Mouse (Mus musculus) intestine, embryonic 14.5 days (tissue): ENCODE results near the gene Sec31a. TPM values are rescaled to one million over a fixed set of nuclear protein-coding genes. Genes with fewer than 3 reads are reported as not detected.

ENCODE experiments used
- ATAC-seq: fragments of 200-750 bp; cut with Nextera tagmentation; replicated peaks from 2 replicates; pipeline ENCODE4 v1.8.0; 2017; ENCODE audit warnings: low read depth, moderate number of reproducible peaks, moderate TSS enrichment, moderate library complexity; ENCODE audit not compliant: low FRiP score, low TSS enrichment
- DNase-seq: peaks from one replicate; pipeline ENCODE4 v3.0.0-alpha.2; 2018; ENCODE audit warnings: low spot score
- H3K27ac ChIP-seq: fragments of 300-500 bp; sonication (generic); 2 replicates; pipeline ENCODE4 v1.5.1; 2014; ENCODE audit warnings: low read depth, mild to moderate bottlenecking, control low read depth
- H3K27me3 ChIP-seq: fragments of 300-500 bp; sonication (generic); replicated peaks from 2 replicates; pipeline ENCODE4 v1.6.1; 2014; ENCODE audit warnings: low read length, control low read depth; ENCODE audit not compliant: control insufficient read depth, insufficient read depth
- H3K36me3 ChIP-seq: fragments of 300-500 bp; sonication (generic); 2 replicates; pipeline ENCODE4 v1.6.1; 2014; ENCODE audit warnings: low read length, control low read depth; ENCODE audit not compliant: control insufficient read depth, insufficient read depth
- H3K4me1 ChIP-seq: fragments of 300-500 bp; sonication (generic); replicated peaks from 2 replicates; pipeline ENCODE4 v1.6.1; 2014; ENCODE audit warnings: low read length, control low read depth, mixed read lengths; ENCODE audit not compliant: control insufficient read depth, insufficient read depth
- H3K4me2 ChIP-seq: fragments of 300-500 bp; sonication (generic); 2 replicates; pipeline ENCODE4 v1.6.1; 2014; ENCODE audit warnings: low read length
- H3K4me3 ChIP-seq: fragments of 300-500 bp; sonication (generic); 2 replicates; pipeline ENCODE4 v1.5.1; 2014; ENCODE audit warnings: low read depth, low read length, control low read depth, mixed read lengths
- H3K9ac ChIP-seq: fragments of 300-500 bp; sonication (generic); 2 replicates; pipeline ENCODE4 v1.6.1; 2014; ENCODE audit warnings: mild to moderate bottlenecking, low read length
- H3K9me3 ChIP-seq: fragments of 300-500 bp; sonication (generic); 2 replicates; pipeline ENCODE4 v1.6.1; 2016; ENCODE audit warnings: low read length, control low read depth; ENCODE audit not compliant: control insufficient read depth
- WGBS: fragments of 180-500 bp; shearing (Covaris S2); extraction: QIAGEN DNeasy Blood & Tissue Kit; methylation state at CpG from one replicate; pipeline ENCODE4 v1.1.7; 2014; 5-methylcytosine and 5-hydroxymethylcytosine counted together
- polyA plus RNA-seq: library from polyadenylated mRNA; unstranded; fragments of >200 nt; fragmentation: Nextera tagmentation; extraction: Ambion mirVana; gene quantifications from 2 replicates; pipeline ENCODE4 v1.2.1, GENCODE M21; 2014

Sec31a gene
- 170 TPM in 2 replicates for polyA plus RNA-seq

DNA sequence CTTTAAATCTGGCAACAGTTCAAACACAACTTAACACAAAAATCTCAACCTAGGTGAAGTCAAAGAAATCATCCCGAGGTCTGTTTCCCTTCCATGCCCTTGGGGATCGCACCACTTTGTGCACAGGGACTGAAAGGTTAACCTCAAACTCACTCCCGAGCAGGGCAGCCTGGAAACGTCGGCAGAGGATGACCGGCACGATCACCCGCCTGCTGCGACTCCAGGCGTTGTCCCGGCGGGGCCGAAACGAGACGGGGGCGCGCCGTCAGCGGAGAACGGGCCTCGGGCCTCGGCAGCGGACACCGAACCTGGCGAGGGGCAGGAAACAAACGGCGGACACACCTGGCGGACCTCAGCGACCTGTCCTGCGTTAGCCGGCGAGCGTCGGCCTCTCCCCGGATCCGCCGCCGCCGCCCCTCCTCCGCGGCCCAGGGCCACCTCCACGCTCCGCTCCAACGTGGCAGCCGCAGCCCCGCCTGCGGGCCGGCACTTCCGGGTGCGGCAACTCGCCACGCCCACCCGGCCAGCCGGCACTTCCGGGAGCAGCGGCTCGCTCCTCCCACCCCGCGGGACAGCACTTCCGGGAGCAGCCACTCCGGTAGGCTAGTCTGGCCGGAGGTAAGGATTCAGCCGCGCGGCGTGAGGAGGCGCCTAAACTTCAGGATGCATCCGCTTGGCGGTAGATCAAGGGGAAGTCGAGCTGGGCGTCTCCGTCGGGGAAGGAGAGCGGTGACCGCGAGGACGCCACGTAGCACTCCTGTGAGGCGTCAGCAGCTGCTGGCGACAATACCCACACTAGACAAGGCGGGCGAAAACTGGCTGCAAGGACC lies at the start of gene Sec31a:
TSS of gene Sec31a (minus strand) at position 474 of the 830 bp plus-strand sequence.
- H3K4me2 ChIP-seq, result peak within 1 kb of the TSS; percentile 50
- H3K36me3 ChIP-seq, result peaks cover 35% of the 10 kb centered on the region
- H3K9ac ChIP-seq, result peak within 1 kb of the TSS; percentile 88
- WGBS, result under 1% methylated on average over 79 of the region's 82 CpGs
- DNase-seq (peak; percentile 96), ATAC-seq (peak; percentile 96)
- peaks cover 32% of the 10 kb centered on the region for H3K4me1 ChIP-seq
- no peaks in the 10 kb centered on the region for H3K27me3 ChIP-seq
- no peaks in the 10 kb centered on the region for H3K9me3 ChIP-seq
- H3K4me3 ChIP-seq, result peak within 1 kb of the TSS; percentile 92
- peak within 1 kb of the TSS; percentile 88 for H3K27ac ChIP-seq

DNA sequence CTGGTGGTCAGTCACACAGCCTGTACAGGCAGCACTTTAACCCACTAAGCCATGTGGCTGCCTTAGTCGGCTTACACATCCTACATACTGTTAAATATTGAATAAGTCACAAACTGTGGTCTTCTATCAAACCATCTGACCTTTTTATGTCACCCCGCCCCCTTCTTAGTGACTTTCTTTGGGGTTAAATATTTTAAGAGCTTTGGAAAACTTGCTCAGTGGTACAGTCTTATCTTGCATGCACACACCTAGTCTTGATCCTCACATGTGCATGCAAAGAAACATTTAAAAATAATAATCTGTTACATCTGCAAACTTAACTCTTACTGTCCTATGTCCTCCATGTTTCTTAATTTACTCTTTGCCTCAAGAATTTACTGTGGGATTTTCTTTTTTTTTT lies 46.3 kb upstream of the Sec31a start:
- DNase-seq, result no peak
- peaks cover 22% of the 10 kb centered on the region for H3K36me3 ChIP-seq

DNA sequence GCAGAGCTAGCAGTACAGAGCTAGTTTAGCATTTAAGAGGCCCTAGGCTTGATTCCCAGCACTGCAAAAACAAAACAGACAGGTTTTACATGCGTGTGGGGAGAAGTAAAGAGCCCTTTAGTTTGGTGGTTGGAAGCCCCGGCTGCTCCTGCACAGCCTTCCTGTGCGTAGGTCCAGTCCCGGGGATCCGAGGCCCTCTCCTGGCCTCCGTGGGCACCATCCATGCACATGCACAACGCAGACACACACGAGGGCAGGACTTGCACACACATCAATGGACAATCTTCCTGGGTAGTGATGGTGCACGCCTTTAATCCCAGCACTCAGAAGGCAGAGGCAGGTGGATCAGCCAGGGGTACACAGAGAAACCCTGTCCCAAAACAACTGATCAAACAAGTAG lies 45.5 kb upstream of the Sec31a start:
- Histone ChIP-seq H3K9me3 (no peaks in the 10 kb centered on the region), H3K27ac (no peak overlapping the region), H3K9ac (no peak overlapping the region), H3K4me3 (no peak overlapping the region), H3K36me3 (peaks cover 25% of the 10 kb centered on the region), H3K4me2 (no peak overlapping the region), H3K4me1 (no peaks in the 10 kb centered on the region), H3K27me3 (no peaks in the 10 kb centered on the region)
- DNase-seq, result no peak
- WGBS, result 91% methylated on average over 9 of the region's 9 CpGs
- ATAC-seq, result no peak

More for the DNA sequence above, 46.3 kb upstream of the Sec31a start:
- ATAC-seq, result no peak
- no peak overlapping the region for H3K4me3 ChIP-seq
- no peaks in the 10 kb centered on the region for H3K27me3 ChIP-seq
- no peak overlapping the region for H3K4me2 ChIP-seq
- H3K4me1 ChIP-seq, result no peaks in the 10 kb centered on the region
- no peak overlapping the region for H3K9ac ChIP-seq
- WGBS, result 87% methylated on average over 2 of the region's 2 CpGs
- no peak overlapping the region for H3K27ac ChIP-seq
- no peaks in the 10 kb centered on the region for H3K9me3 ChIP-seq

DNA sequence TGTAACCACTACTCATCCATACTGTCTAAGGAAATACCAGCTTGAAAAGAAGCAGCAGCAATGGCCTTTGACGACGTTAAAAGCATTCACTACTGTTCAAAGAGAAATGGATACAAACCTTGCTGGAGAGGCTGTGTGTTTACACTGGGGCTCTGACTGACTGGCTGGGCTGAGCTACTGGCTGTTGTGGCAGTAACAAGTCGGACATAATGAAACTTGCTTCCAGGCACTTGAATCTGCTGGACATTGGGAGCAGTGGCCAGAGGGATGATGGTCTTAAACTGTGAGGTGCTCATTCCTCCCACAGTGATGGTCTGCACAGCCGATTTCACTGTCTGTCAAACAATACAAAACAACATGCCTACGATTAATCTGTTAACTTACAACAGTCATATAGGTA lies 43.4 kb upstream of the Sec31a start:
- no peak overlapping the region for H3K4me2 ChIP-seq
- H3K36me3 ChIP-seq, result peaks cover 26% of the 10 kb centered on the region
- no peaks in the 10 kb centered on the region for H3K27me3 ChIP-seq
- ATAC-seq, result no peak
- H3K27ac ChIP-seq, result no peak overlapping the region
- DNase-seq, result no peak
- 81% methylated on average over 5 of the region's 5 CpGs for WGBS
- H3K4me3 ChIP-seq, result no peak overlapping the region
- H3K4me1 ChIP-seq, result no peaks in the 10 kb centered on the region
- no peak overlapping the region for H3K9ac ChIP-seq
- H3K9me3 ChIP-seq, result no peaks in the 10 kb centered on the region

DNA sequence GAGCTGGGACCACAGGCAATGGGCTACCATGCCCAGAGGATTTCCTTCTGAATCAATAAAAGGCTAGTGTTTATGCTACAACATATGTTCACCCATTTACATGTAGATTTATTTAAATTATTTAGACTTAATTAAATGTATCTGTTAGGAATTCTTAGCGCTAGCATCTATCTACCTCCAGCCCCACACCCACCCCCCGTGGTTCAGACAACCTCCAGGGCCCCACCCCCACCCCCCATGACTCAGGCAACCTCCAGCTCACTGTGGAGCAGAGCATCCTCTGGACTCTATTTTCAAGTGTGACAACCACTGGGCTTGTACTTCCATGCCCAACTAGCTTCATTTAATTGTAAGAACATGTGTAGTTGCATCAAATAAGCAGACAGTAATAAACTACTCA lies 35.8 kb upstream of the Sec31a start:
- ATAC-seq (no peak), DNase-seq (no peak)
- Histone ChIP-seq H3K9me3 (no peaks in the 10 kb centered on the region), H3K4me1 (no peaks in the 10 kb centered on the region), H3K27me3 (no peaks in the 10 kb centered on the region), H3K4me2 (no peak overlapping the region), H3K4me3 (no peak overlapping the region), H3K27ac (no peak overlapping the region), H3K9ac (no peak overlapping the region), H3K36me3 (peaks cover 70% of the 10 kb centered on the region)
- WGBS, result 81% methylated on average over 2 of the region's 2 CpGs

DNA sequence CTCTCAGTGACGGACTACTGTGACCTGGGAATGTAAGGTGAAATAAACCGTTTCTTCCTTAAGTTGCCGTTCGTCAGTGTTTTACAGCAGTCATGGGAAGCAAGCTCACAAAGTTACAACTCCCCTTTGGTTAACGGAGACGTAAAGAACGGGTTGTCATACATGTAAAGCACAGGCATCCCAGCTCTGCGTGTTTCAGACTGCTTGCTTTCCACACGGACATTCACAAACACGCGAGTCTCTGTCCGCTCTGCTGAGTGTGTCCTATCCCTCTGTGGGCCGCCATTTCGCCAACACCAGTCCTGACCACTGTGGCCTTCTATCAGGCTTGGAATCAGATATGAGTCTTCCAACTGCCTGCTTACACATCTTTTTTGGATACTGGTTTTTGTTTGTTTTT lies 22.8 kb upstream of the Sec31a start:
- Histone ChIP-seq H3K36me3 (peaks cover 22% of the 10 kb centered on the region; the same call in 1 of the 2 replicates), H3K27ac (no peak overlapping the region), H3K4me1 (no peaks in the 10 kb centered on the region), H3K9ac (no peak overlapping the region), H3K4me3 (no peak overlapping the region), H3K27me3 (no peaks in the 10 kb centered on the region), H3K9me3 (no peaks in the 10 kb centered on the region), H3K4me2 (no peak overlapping the region)
- WGBS, result 93% methylated on average over 14 of the region's 14 CpGs
- no peak for DNase-seq
- no peak for ATAC-seq

DNA sequence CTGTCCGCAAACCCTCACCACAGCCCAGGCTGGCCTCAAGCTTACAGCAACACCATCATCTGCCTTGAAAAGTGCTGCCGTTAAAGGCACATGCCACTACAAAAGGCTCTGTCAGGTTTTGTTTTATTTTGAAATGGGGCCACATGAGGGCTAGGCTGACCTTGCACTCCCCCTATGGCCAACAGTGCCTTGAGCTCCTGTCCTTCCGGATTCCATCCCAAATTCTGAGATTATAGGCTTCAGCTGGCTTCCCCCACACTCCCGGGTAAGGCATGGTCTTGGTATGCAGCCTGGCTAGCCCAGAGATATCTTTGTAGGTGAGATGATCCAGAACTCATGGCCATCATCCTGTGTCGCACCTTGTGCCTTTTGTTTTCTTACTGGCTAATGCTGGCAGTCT lies 21.9 kb upstream of the Sec31a start:
- H3K27ac ChIP-seq, result no peak overlapping the region
- H3K9me3 ChIP-seq, result no peaks in the 10 kb centered on the region
- no peaks in the 10 kb centered on the region for H3K4me1 ChIP-seq
- DNase-seq (no peak), ATAC-seq (no peak)
- H3K4me2 ChIP-seq, result no peak overlapping the region
- H3K36me3 ChIP-seq, result peaks cover 15% of the 10 kb centered on the region; the same call in 1 of the 2 replicates
- WGBS, result 94% methylated on average over 5 of the region's 5 CpGs
- no peak overlapping the region for H3K4me3 ChIP-seq
- no peak overlapping the region for H3K9ac ChIP-seq
- H3K27me3 ChIP-seq, result no peaks in the 10 kb centered on the region

DNA sequence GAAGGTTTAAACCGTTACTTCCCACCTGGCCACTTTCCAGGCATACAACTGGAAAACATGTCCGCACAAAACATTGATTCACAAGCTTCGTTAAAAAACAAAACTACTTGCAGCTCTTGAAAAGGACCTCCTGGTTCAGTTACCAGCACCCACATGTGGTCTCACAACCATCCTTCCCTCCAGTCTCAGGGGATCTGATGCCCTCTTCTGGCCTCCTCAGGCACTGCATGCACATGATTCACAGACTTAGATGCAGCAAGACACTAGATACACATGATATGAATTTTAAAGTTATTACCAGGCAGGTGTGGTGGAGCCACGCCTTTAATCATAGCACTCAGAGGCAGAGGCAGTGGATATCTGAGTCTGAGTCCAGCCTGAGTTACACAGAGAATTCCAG lies 21.1 kb upstream of the Sec31a start:
- ATAC-seq (no peak), DNase-seq (no peak)
- Histone ChIP-seq H3K9ac (no peak overlapping the region), H3K4me1 (no peaks in the 10 kb centered on the region), H3K4me3 (no peak overlapping the region), H3K9me3 (no peaks in the 10 kb centered on the region), H3K27ac (no peak overlapping the region), H3K36me3 (peaks cover 12% of the 10 kb centered on the region; the same call in 1 of the 2 replicates), H3K27me3 (no peaks in the 10 kb centered on the region), H3K4me2 (no peak overlapping the region)
- 98% methylated on average over 4 of the region's 4 CpGs for WGBS

DNA sequence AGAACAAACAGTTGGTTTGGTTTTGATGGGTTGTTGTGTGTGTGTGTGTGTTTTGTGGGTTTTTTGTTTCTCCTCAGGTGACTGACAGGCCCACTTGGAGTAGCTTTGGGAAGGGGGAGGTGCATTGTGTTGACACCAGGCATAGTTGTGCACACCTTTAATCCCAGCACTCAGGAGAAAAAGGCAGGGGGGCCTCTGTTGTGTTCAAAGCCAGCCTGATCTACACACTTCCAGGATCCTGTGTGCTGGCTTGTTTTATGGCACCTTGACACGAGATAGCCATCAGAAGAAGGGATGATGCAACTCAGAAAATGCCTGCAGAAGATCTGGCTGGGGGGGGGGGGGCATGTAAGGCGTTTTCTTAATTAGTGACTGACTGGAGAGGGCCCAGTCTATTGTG lies 14.9 kb upstream of the Sec31a start:
- Histone ChIP-seq H3K36me3 (peaks cover 23% of the 10 kb centered on the region), H3K27me3 (no peaks in the 10 kb centered on the region), H3K4me3 (no peak overlapping the region), H3K9me3 (no peaks in the 10 kb centered on the region), H3K4me1 (peaks cover 29% of the 10 kb centered on the region), H3K4me2 (no peak overlapping the region), H3K9ac (no peak overlapping the region), H3K27ac (no peak overlapping the region)
- DNase-seq (no peak), ATAC-seq (no peak)
- 32% methylated on average over 2 of the region's 2 CpGs for WGBS
